Mouse (Mus musculus) kidney, embryonic 14.5 days (tissue): ENCODE data around the gene Cc2d2a. TPM values are rescaled to one million over a fixed set of nuclear protein-coding genes. Genes with fewer than 3 reads are reported as not detected.
A peak's percentile ranks its signal among the peaks of the same experiment; 100 is the strongest.

Source experiments
- ATAC-seq: fragments of 200-750 bp; cut with Nextera tagmentation; 2 replicates; pipeline ENCODE4 v1.8.0; 2017; ENCODE audit warnings: moderate number of reproducible peaks, mild to moderate bottlenecking, moderate TSS enrichment, moderate library complexity; ENCODE audit not compliant: low FRiP score, low TSS enrichment
- H3K27ac ChIP-seq: fragments of 300-500 bp; sonication (generic); 2 replicates; pipeline ENCODE4 v1.5.1; 2014; ENCODE audit warnings: low read depth, mild to moderate bottlenecking, low read length, moderate library complexity, mixed read lengths
- H3K27me3 ChIP-seq: fragments of 300-500 bp; sonication (generic); 2 replicates; pipeline ENCODE4 v1.6.1; 2014; ENCODE audit warnings: mild to moderate bottlenecking, low read length; ENCODE audit not compliant: control insufficient read depth, insufficient read depth
- H3K36me3 ChIP-seq: fragments of 300-500 bp; sonication (generic); 2 replicates; pipeline ENCODE4 v1.6.1; 2014; ENCODE audit warnings: low read length, mixed read lengths; ENCODE audit not compliant: control insufficient read depth, insufficient read depth
- H3K4me1 ChIP-seq: fragments of 300-500 bp; sonication (generic); 2 replicates; pipeline ENCODE4 v1.6.1; 2014; ENCODE audit warnings: low read length, mixed read lengths; ENCODE audit not compliant: control insufficient read depth, insufficient read depth
- H3K4me2 ChIP-seq: fragments of 300-500 bp; sonication (generic); replicated peaks from 2 replicates; pipeline ENCODE4 v1.6.1; 2014; ENCODE audit warnings: low read depth, mild to moderate bottlenecking, low read length
- H3K4me3 ChIP-seq: fragments of 300-500 bp; sonication (generic); 2 replicates; pipeline ENCODE4 v1.5.1; 2014; ENCODE audit warnings: mild to moderate bottlenecking, low read length
- H3K9ac ChIP-seq: fragments of 300-500 bp; sonication (generic); 2 replicates; pipeline ENCODE4 v1.6.1; 2014; ENCODE audit warnings: low read depth, mild to moderate bottlenecking, low read length, moderate library complexity
- H3K9me3 ChIP-seq: fragments of 300-500 bp; sonication (generic); 2 replicates; pipeline ENCODE4 v1.6.1; 2016; ENCODE audit warnings: low read length; ENCODE audit not compliant: control insufficient read depth
- WGBS: fragments of 180-500 bp; shearing (Covaris S2); extraction: QIAGEN DNeasy Blood & Tissue Kit; methylation state at CpG from one replicate; pipeline ENCODE4 v1.1.7; 2014; 5-methylcytosine and 5-hydroxymethylcytosine counted together
- polyA plus RNA-seq: library from polyadenylated mRNA; unstranded; fragments of >200 nt; fragmentation: Nextera tagmentation; extraction: Ambion mirVana; gene quantifications from 2 replicates; pipeline ENCODE4 v1.2.1, GENCODE M21; 2014

The Cc2d2a gene
- polyA plus RNA-seq, 1 experiment from 2014 or later = 14.0 TPM

DNA sequence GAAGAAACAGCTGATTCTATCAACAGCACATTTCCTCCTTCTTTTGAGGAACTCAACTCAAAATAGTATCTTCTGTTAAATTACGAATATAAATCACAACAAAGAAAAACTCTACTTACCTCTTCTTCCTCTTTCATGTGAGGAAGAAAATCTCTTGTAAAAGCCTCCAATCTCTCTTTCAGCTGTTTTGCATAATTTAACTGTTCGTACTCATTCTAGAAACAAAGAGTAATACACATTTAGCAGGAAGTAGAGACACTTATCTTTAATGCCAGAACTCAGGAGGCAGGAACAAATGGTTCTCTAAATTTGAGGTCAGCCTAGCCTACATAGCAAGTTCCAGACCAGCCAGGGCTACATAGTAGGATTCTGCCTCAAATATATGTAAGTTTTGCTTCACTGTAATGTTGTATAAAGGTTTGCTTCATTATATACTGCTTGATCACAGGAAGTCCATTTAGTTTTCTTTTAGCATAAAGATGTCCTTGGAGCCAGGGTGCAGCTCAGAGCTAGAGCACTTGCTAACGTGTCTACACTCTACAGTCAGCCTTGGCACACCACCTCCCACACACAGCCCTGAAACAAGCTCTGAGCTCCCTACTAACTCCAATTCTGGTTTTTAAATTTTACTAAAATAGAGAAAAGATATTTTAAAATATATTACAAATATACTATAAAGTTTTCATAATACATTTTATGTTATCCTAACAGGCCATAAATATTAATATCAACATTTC, 108.6 kb downstream of the Cc2d2a start:
- WGBS = 83% methylated on average over 3 of the region's 3 CpGs
- Histone ChIP-seq H3K4me2 (no peak overlapping the region), H3K27me3 (no peaks in the 10 kb centered on the region), H3K36me3 (peaks cover 34% of the 10 kb centered on the region), H3K4me1 (no peaks in the 10 kb centered on the region), H3K27ac (no peak overlapping the region), H3K9me3 (no peaks in the 10 kb centered on the region), H3K9ac (no peak overlapping the region), H3K4me3 (no peak overlapping the region)
- ATAC-seq = no peak

DNA sequence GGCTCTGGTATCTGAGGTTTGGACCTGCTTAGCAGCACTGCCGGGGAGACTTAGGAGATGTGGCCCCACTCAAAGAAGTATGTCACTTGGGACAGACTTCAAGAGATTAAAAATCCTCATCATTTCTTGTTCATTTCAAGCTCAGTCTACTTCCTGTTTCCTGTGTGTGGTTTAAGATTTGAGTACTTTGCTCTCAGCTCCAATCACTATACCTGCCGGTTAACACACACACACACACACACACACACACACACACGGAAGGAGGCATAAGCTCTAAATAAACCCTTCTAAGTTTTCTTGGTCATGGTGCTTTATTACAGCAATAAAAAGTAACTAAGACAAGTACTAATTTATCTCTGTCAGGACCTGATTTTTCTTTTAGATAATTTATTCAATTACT, 109.4 kb downstream of the Cc2d2a start:
- Histone ChIP-seq H3K27me3 (no peaks in the 10 kb centered on the region), H3K4me2 (no peak overlapping the region), H3K9ac (no peak overlapping the region), H3K4me1 (no peaks in the 10 kb centered on the region), H3K4me3 (no peak overlapping the region), H3K36me3 (peaks cover 31% of the 10 kb centered on the region), H3K27ac (no peak overlapping the region), H3K9me3 (no peaks in the 10 kb centered on the region)
- WGBS = 79% methylated on average over 3 of the region's 3 CpGs
- ATAC-seq = no peak

DNA sequence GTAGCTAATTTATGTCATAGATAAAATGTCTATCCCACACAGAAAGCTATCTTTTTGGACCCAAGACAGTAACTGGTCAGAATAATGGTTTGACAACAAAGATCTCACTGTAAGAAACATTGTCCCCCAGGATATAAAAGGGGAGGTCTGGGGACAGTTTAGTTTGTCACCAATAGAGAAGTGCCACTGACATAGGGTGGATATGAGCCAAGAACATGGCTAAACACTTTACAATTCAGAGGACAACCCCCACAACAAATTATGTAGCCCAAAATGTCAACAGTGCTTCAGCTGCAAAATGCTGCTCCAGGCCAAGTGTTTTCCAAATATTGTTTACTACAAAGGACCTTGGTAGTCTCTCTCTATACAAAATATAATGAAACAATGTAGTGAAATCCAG, 114.3 kb downstream of the Cc2d2a start:
- no peak overlapping the region for H3K27ac ChIP-seq
- H3K9me3 ChIP-seq = no peaks in the 10 kb centered on the region
- H3K36me3 ChIP-seq = no peaks in the 10 kb centered on the region; the same call in 1 of the 2 replicates
- H3K4me1 ChIP-seq = peaks cover 8% of the 10 kb centered on the region; the same call in 1 of the 2 replicates
- H3K9ac ChIP-seq = no peak overlapping the region
- ATAC-seq = no peak
- no peaks in the 10 kb centered on the region for H3K27me3 ChIP-seq
- no peak overlapping the region for H3K4me2 ChIP-seq
- no peak overlapping the region for H3K4me3 ChIP-seq

DNA sequence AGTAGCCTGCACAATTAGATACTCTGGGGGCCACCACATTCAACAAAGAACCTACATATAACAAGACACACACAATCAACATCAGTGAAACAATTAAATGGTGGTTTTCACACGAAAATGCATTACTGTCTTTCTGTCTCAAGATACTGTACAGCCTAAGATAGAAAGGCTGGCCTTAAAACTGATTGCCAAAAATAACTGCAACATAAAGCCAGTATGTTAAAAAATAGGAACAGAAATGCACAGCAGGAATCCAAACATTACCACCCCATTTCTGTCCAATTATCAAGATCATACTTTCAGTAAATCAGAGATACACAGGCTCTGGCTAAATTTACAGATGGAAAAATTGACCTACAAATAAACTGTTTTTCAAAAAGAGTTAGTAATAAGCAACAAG, 114.8 kb downstream of the Cc2d2a start:
- H3K4me2 ChIP-seq = no peak overlapping the region
- no peaks in the 10 kb centered on the region for H3K9me3 ChIP-seq
- no peak overlapping the region for H3K27ac ChIP-seq
- H3K4me3 ChIP-seq = no peak overlapping the region
- H3K27me3 ChIP-seq = no peaks in the 10 kb centered on the region
- no peaks in the 10 kb centered on the region; the same call in 1 of the 2 replicates for H3K36me3 ChIP-seq
- 51% methylated on average over 1 of the region's 1 CpGs for WGBS
- H3K4me1 ChIP-seq = peaks cover 8% of the 10 kb centered on the region; the same call in 1 of the 2 replicates
- H3K9ac ChIP-seq = no peak overlapping the region
- no peak for ATAC-seq

DNA sequence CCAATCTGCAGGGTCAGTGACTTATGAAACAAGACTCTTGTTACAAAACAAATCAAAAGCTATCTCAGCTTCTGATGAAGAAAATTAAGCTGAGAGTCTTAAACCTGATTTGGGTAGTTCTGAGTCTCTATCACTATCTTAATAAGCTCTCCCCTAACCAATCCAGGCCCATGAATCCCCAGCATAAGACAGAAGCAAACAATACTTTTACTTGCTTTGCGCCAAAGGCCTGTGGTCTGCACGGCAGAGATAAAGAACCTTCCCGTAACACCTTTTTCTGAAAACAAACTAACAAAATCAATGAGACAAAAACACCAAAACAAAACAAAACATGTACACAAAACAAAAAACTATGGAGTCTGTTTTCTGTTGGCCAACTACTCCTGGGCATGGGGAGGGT, 116.4 kb downstream of the Cc2d2a start:
- H3K4me1 ChIP-seq = peaks cover 8% of the 10 kb centered on the region; the same call in 1 of the 2 replicates
- no peaks in the 10 kb centered on the region for H3K27me3 ChIP-seq
- 94% methylated on average over 3 of the region's 3 CpGs for WGBS
- no peaks in the 10 kb centered on the region for H3K9me3 ChIP-seq
- no peak overlapping the region for H3K9ac ChIP-seq
- H3K27ac ChIP-seq = no peak overlapping the region
- H3K4me3 ChIP-seq = no peak overlapping the region
- no peak overlapping the region for H3K4me2 ChIP-seq
- ATAC-seq = no peak
- no peaks in the 10 kb centered on the region for H3K36me3 ChIP-seq

DNA sequence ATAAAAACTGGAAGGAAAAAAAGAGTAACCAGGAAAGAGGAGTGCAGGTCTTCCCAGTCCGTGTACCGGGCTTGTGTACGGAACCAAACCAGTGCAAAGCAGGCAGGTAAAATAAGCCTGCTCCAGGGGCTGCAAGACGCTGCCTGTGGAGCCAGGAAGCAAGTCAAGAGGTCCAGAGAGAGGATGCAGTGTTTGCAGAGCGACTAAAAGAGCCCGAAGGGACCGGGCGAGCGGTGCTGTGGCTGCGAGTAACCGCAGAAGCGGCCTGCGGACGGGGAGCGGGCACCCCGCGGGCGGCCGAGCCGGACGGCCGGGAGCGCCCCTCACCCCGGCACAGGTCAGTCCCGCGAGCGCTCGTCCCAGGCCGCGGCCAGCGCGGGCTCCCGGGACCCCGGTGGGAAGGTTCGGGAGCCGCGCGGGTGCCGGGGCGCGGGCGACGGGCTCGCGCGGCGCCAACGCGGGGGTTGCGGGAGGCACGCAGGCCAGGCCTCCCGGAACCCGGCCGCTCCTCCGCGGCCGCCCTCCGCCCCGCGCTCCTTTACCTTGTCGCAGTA, 119.4 kb downstream of the Cc2d2a start:
- peaks cover 8% of the 10 kb centered on the region; the same call in 1 of the 2 replicates for H3K4me1 ChIP-seq
- no peaks in the 10 kb centered on the region for H3K36me3 ChIP-seq
- peak overlapping the region; percentile 96 for H3K9ac ChIP-seq
- ATAC-seq = peak; percentile 76
- WGBS = 0% methylated on average over 16 of the region's 61 CpGs
- peak overlapping the region; percentile 80 for H3K4me3 ChIP-seq
- no peaks in the 10 kb centered on the region for H3K9me3 ChIP-seq
- peak overlapping the region; percentile 93 for H3K27ac ChIP-seq
- no peaks in the 10 kb centered on the region for H3K27me3 ChIP-seq
- peak overlapping the region; percentile 86 for H3K4me2 ChIP-seq

DNA sequence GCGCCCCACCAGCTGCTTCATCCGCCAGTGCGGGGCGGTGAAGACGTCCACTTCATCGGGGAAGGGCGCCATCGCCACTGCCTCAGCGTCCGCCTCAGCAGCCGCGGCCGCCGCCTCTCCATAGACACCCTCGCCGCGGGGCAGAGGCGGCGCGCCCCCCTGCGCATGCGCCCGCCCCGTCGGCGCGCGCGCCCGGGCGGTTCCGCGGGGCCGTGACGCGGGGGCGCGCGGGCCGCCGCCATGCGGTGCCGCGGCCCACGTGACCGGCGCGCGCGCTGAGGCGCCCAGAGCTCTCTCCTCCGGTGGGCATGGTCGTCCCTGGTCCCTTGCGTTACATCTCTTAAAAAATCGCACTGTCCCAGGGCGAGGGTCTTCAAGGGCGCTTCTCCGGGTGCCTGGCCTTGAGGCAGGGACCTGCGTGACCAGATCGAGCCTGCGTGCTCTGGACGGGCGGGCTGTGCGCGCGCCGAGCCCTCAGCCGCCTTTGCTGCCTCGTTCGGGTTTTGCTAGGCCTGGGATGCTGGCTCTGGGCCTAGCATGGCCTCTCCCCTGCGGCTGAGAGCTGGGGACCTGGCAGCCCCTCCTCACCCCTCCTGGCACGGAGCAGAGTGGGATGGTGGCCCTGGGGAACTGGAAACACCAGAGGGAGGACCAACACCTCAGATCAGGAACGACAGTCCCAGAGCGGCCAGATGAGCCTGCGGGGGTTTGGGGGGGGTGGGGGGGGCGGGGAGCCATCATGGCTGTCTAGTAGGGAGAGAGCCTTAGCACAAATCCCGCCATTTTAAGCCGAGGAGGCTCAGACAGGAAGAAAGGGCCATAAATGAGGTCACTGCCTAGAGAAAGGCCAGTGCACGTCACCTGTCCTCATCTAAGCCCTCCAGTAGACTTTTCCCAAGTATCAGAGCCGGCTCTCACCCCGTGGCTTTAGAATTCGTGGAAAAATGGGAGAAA, 120.1 kb downstream of the Cc2d2a start:
- Histone ChIP-seq H3K4me2 (peak overlapping the region; percentile 86), H3K9me3 (no peaks in the 10 kb centered on the region), H3K9ac (peak overlapping the region; percentile 96), H3K36me3 (no peaks in the 10 kb centered on the region), H3K4me3 (peak overlapping the region; percentile 80), H3K27me3 (no peaks in the 10 kb centered on the region), H3K27ac (peak overlapping the region; percentile 97), H3K4me1 (peaks cover 5% of the 10 kb centered on the region; the same call in 1 of the 2 replicates)
- peak; percentile 93 for ATAC-seq
- WGBS = 2% methylated on average over 77 of the region's 82 CpGs

DNA sequence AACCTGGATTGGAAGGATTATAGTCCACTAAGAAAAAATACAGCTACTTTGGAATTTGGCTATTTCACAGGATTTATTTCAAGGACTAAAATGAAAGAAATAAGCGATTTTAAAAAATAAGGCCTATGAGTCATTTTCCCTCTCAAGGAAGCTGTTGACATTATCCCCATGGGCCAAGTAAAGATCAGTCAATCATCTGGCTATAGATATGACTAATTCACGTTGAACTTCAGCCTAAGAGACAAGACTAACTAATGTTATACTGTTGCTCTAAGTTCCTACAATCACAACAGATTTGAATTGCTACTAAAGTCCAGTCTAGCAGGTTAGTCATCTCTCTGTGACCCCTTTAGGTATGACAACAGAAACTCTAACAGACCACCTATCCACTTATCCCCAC, 121.8 kb downstream of the Cc2d2a start:
- no peaks in the 10 kb centered on the region for H3K36me3 ChIP-seq
- H3K9ac ChIP-seq = no peak overlapping the region
- 84% methylated on average over 2 of the region's 2 CpGs for WGBS
- no peaks in the 10 kb centered on the region for H3K9me3 ChIP-seq
- no peak for ATAC-seq
- no peak overlapping the region for H3K4me2 ChIP-seq
- H3K4me1 ChIP-seq = peaks cover 5% of the 10 kb centered on the region; the same call in 1 of the 2 replicates
- no peak overlapping the region for H3K4me3 ChIP-seq
- no peaks in the 10 kb centered on the region for H3K27me3 ChIP-seq
- H3K27ac ChIP-seq = no peak overlapping the region
